Mouse (Mus musculus): ENCODE measurements at regions not wholly inside any gene's neighbourhood (a gene's known extent, or its start where the extent isn't known, plus 50 kb on each side); places are given as distances from the start of the nearest gene placed in this dataset.

GRCm38 (mm10) chr3:120970746-120971466, 200.6 kb downstream of the Rwdd3 start:
- no peak for DNase-seq (ENCODE audit: extremely low read depth)
- no peaks in the 10 kb centered on the region for H3K36me3 ChIP-seq (replicated peaks in 1 of 2; ENCODE audit: control insufficient read depth in 1 of 2, insufficient read depth in 1 of 2, low read length in 1 of 2)
- dilution Hi-C loops (cut with MboI; ENCODE audit: extremely low pct_ligation_motif_present, extremely low pct_unique_long_range_greater_than_20kb, low sequenced_read_pairs) (no loop called here), in situ Hi-C loops (cut with MboI; ENCODE audit: low pct_ligation_motif_present, low pct_unique_long_range_greater_than_20kb, low sequenced_read_pairs) (no loop called here)
- H3K79me2 ChIP-seq (replicated peaks; ENCODE audit: control insufficient read depth, extremely low read depth, insufficient read depth, poor library complexity, severe bottlenecking), result no peaks in the 10 kb centered on the region
- no peak overlapping the region for H3K9ac ChIP-seq (ENCODE audit: insufficient read depth, low read depth)
- H3K4me2 ChIP-seq (ENCODE audit: insufficient read depth, low read depth, poor library complexity, severe bottlenecking), result no peak overlapping the region
- no peak overlapping the region for H3K4me3 ChIP-seq (replicated peaks in 1 of 3; ENCODE audit: low read depth in 2 of 3, low read length in 2 of 3, poor library complexity in 1 of 3)
- no peaks in the 10 kb centered on the region for H3K27me3 ChIP-seq (replicated peaks)
- H3K9me3 ChIP-seq (replicated peaks; ENCODE audit: low read length), result peaks cover 51% of the 10 kb centered on the region
- TF ChIP-seq SMC3 (IDR thresholded peaks at IDR 0.05; ENCODE audit: low read depth, low read length) (no peak), NELFE (IDR thresholded peaks at IDR 0.05; ENCODE audit: low read depth, low read length) (no peak), CHD2 (IDR thresholded peaks at IDR 0.05; ENCODE audit: low read length) (no peak), TBP (conservative IDR thresholded peaks at IDR 0.05; ENCODE audit: low read depth, low read length) (no peak), RAD21 (IDR thresholded peaks at IDR 0.05; ENCODE audit: low read depth, low read length) (no peak), EP300 (IDR thresholded peaks at IDR 0.05; ENCODE audit: low read length) (no peak), MXI1 (IDR thresholded peaks at IDR 0.05; ENCODE audit: low read depth, low read length) (no peak), USF1 (IDR thresholded peaks at IDR 0.05; ENCODE audit: low read depth, low read length) (no peak), JUND (conservative IDR thresholded peaks at IDR 0.05; ENCODE audit: low read depth, low read length) (no peak)
- no peak overlapping the region for H3K27ac ChIP-seq (ENCODE audit: insufficient read depth, low read depth)
- no peaks in the 10 kb centered on the region for H3K4me1 ChIP-seq (ENCODE audit: control insufficient read depth in 1 of 2, insufficient read depth in 2 of 2)

GRCm38 (mm10) chr3:120946906-120947305, 224.6 kb downstream of the Rwdd3 start:
- in situ Hi-C loops (cut with MboI; ENCODE audit: low pct_ligation_motif_present, low pct_unique_long_range_greater_than_20kb, low sequenced_read_pairs), result no loop called here
- dilution Hi-C loops (cut with MboI; ENCODE audit: extremely low pct_ligation_motif_present, extremely low pct_unique_long_range_greater_than_20kb, low sequenced_read_pairs), result no loop called here

DNA sequence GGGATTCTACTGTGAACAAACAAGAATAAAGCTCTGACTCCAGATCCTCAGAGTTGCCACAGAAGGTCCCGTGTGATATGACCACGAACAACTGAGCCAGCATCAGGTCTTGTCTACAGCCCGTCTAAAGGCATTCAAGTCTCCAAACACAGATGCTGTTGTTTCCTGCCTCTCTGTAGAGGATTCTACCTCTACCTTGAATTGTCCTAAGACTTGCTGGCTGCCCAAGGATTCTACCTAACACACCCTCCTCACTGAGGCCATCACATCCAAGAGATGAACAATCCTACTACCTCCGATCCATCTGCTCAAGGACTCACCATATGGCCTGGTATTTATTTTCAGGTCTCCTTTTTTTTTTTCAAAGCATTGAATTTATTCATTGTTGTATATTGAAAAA, 237.1 kb downstream of the Rwdd3 start:
- no peak for DNase-seq (ENCODE audit: extremely low read depth)
- Histone ChIP-seq H3K36me3 (replicated peaks in 1 of 2; ENCODE audit: control insufficient read depth in 1 of 2, insufficient read depth in 1 of 2, low read length in 1 of 2) (no peaks in the 10 kb centered on the region), H3K9ac (ENCODE audit: insufficient read depth, low read depth) (no peak overlapping the region), H3K4me3 (replicated peaks in 1 of 3; ENCODE audit: low read depth in 2 of 3, low read length in 2 of 3, poor library complexity in 1 of 3) (no peak overlapping the region), H3K27ac (ENCODE audit: insufficient read depth, low read depth) (no peak overlapping the region), H3K79me2 (replicated peaks; ENCODE audit: control insufficient read depth, extremely low read depth, insufficient read depth, poor library complexity, severe bottlenecking) (no peaks in the 10 kb centered on the region), H3K9me3 (replicated peaks; ENCODE audit: low read length) (peaks cover 34% of the 10 kb centered on the region), H3K4me1 (ENCODE audit: control insufficient read depth in 1 of 2, insufficient read depth in 2 of 2) (no peaks in the 10 kb centered on the region), H3K27me3 (replicated peaks) (no peaks in the 10 kb centered on the region), H3K4me2 (ENCODE audit: insufficient read depth, low read depth, poor library complexity, severe bottlenecking) (no peak overlapping the region)
- TF ChIP-seq ZNF384 (IDR thresholded peaks at IDR 0.05; ENCODE audit: low read depth, low read length) (no peak), MAFK (IDR thresholded peaks at IDR 0.05; ENCODE audit: insufficient replicate concordance, low read length) (no peak), USF2 (conservative IDR thresholded peaks at IDR 0.05; ENCODE audit: low read depth, low read length) (no peak), E2F4 (IDR thresholded peaks at IDR 0.05; ENCODE audit: insufficient replicate concordance, low read depth, low read length) (no peak), USF1 (IDR thresholded peaks at IDR 0.05; ENCODE audit: low read depth, low read length) (no peak), POLR2AphosphoS2 (IDR thresholded peaks at IDR 0.05; ENCODE audit: low read depth, low read length) (no peak), TBP (conservative IDR thresholded peaks at IDR 0.05; ENCODE audit: low read depth, low read length) (no peak)
- in situ Hi-C loops (cut with MboI; ENCODE audit: low pct_ligation_motif_present, low pct_unique_long_range_greater_than_20kb, low sequenced_read_pairs), result no loop called here
- dilution Hi-C loops (cut with MboI; ENCODE audit: extremely low pct_ligation_motif_present, extremely low pct_unique_long_range_greater_than_20kb, low sequenced_read_pairs), result no loop called here

More at GRCm38 (mm10) chr3:120946906-120947305, 224.6 kb downstream of the Rwdd3 start:
- Histone ChIP-seq H3K27ac (ENCODE audit: insufficient read depth, low read depth) (no peak overlapping the region), H3K36me3 (replicated peaks in 1 of 2; ENCODE audit: control insufficient read depth in 1 of 2, insufficient read depth in 1 of 2, low read length in 1 of 2) (no peaks in the 10 kb centered on the region), H3K4me3 (replicated peaks in 1 of 3; ENCODE audit: low read depth in 2 of 3, low read length in 2 of 3, poor library complexity in 1 of 3) (no peak overlapping the region), H3K9ac (ENCODE audit: insufficient read depth, low read depth) (no peak overlapping the region), H3K9me3 (replicated peaks; ENCODE audit: low read length) (peaks cover 25% of the 10 kb centered on the region), H3K27me3 (replicated peaks) (no peaks in the 10 kb centered on the region), H3K79me2 (replicated peaks; ENCODE audit: control insufficient read depth, extremely low read depth, insufficient read depth, poor library complexity, severe bottlenecking) (no peaks in the 10 kb centered on the region), H3K4me1 (ENCODE audit: control insufficient read depth in 1 of 2, insufficient read depth in 2 of 2) (no peaks in the 10 kb centered on the region), H3K4me2 (ENCODE audit: insufficient read depth, low read depth, poor library complexity, severe bottlenecking) (no peak overlapping the region)
- TF ChIP-seq JUND (conservative IDR thresholded peaks at IDR 0.05; ENCODE audit: low read depth, low read length) (no peak), GABPA (IDR thresholded peaks at IDR 0.05; ENCODE audit: insufficient replicate concordance, low read depth, low read length) (no peak), RCOR1 (conservative IDR thresholded peaks at IDR 0.05; ENCODE audit: low read depth, low read length) (no peak), ELF1 (IDR thresholded peaks at IDR 0.05; ENCODE audit: low read depth, low read length) (no peak), ZKSCAN1 (IDR thresholded peaks at IDR 0.05; ENCODE audit: borderline replicate concordance, low read depth, low read length) (no peak), PAX5 (IDR thresholded peaks at IDR 0.05; ENCODE audit: low read length) (no peak), NRF1 (IDR thresholded peaks at IDR 0.05; ENCODE audit: low read depth, low read length) (no peak), USF2 (conservative IDR thresholded peaks at IDR 0.05; ENCODE audit: low read depth, low read length) (no peak), MAX (IDR thresholded peaks at IDR 0.05; ENCODE audit: low read length) (no peak), CTCF (conservative IDR thresholded peaks at IDR 0.05 in 1 of 2, IDR thresholded peaks at IDR 0.05 in 1 of 2; ENCODE audit: low read depth in 2 of 2, low read length in 2 of 2) (no peak)
- no peak for DNase-seq (ENCODE audit: extremely low read depth)
